ENCODE assay signal across 10 mouse cellular contexts in genomic region chr12:58212924-58213450, GRCm38 (mm10). TPM values are rescaled to one million over a fixed set of nuclear protein-coding genes. Genes with fewer than 3 reads are reported as not detected.
A peak's percentile ranks its signal among the peaks of the same experiment; 100 is the strongest.
DNase-seq lines count a peak whose midpoint lies in the region; ATAC-seq lines count a peak whose summit lies in the region.
"Had no signal": no experiment of that assay in that cellular context is flagged by ENCODE, and none has a peak within 500 bp of the region (broad histone marks: within the 10 kb centered on the region; RNA-seq: fewer than 3 reads in every experiment).

No protein-coding gene starts in this region.

- H3K9ac ChIP-seq in hindbrain, embryonic 11.5 days (ENCODE audit: low read depth, low read length) = no peak overlapping the region
- H3K9ac ChIP-seq in limb, embryonic 11.5 days (ENCODE audit: low read length) = no peak overlapping the region; the same call in 1 of the 2 replicates

- peaks cover 50% of the 10 kb centered on the region for H3K27me3 ChIP-seq in heart, embryonic 10.5 days (ENCODE audit: insufficient read depth, poor library complexity, severe bottlenecking)
- peaks cover 35% of the 10 kb centered on the region for H3K27me3 ChIP-seq in hindbrain, embryonic 11.5 days (ENCODE audit: control insufficient read depth, insufficient read depth, low read length)
- peaks cover 28% of the 10 kb centered on the region for H3K27me3 ChIP-seq in limb, embryonic 11.5 days (ENCODE audit: control insufficient read depth, insufficient read depth, low read length)

- DNase-seq in heart, embryonic 10.5 days (ENCODE audit: low spot score) = peak; percentile 77
- DNase-seq in heart, adult 8-10 months (ENCODE audit: low spot score) = no peak
- peak; percentile 58 for DNase-seq in hindbrain, embryonic 11.5 days (ENCODE audit: low spot score)
- peak; percentile 55 for DNase-seq in limb, embryonic 11.5 days (ENCODE audit: low spot score)
- peak; percentile 43 for DNase-seq in retina, embryonic 14.5 days (ENCODE audit: low spot score)
- no peak for DNase-seq in urinary bladder, adult 2 months (ENCODE audit: low spot score)
- no peak for DNase-seq in gastrocnemius, adult 18-20 months (ENCODE audit: low spot score)

- H3K4me2 ChIP-seq in hindbrain, embryonic 11.5 days (replicated peaks; ENCODE audit: low read depth, low read length) = peak overlapping the region; percentile 84
- peak overlapping the region; percentile 91 for H3K4me2 ChIP-seq in limb, embryonic 11.5 days (ENCODE audit: low read depth, severe bottlenecking)

- H3K36me3 ChIP-seq in heart, embryonic 10.5 days = no peaks in the 10 kb centered on the region
- no peaks in the 10 kb centered on the region for H3K36me3 ChIP-seq in hindbrain, embryonic 11.5 days (ENCODE audit: control insufficient read depth, insufficient read depth, low read length)
- no peaks in the 10 kb centered on the region for H3K36me3 ChIP-seq in limb, embryonic 11.5 days (ENCODE audit: control insufficient read depth, insufficient read depth, low read length)

- no peak overlapping the region for H3K27ac ChIP-seq in heart, embryonic 10.5 days
- H3K27ac ChIP-seq in hindbrain, embryonic 11.5 days (ENCODE audit: low read depth, low read length) = no peak overlapping the region
- H3K27ac ChIP-seq in limb, embryonic 11.5 days (replicated peaks; ENCODE audit: low read depth, low read length) = no peak overlapping the region

- peak overlapping the region; percentile 65 for H3K4me3 ChIP-seq in heart, embryonic 10.5 days
- H3K4me3 ChIP-seq in hindbrain, embryonic 11.5 days (ENCODE audit: low read depth, low read length) = peak overlapping the region; percentile 43
- H3K4me3 ChIP-seq in limb, embryonic 11.5 days (ENCODE audit: low read depth, low read length) = peak overlapping the region; percentile 38

- 4% methylated on average over 29 of the region's 29 CpGs for WGBS in heart, embryonic 10.5 days
- WGBS in hindbrain, embryonic 11.5 days = 2% methylated on average over 29 of the region's 29 CpGs
- WGBS in limb, embryonic 11.5 days = 4% methylated on average over 29 of the region's 29 CpGs

- no peaks in the 10 kb centered on the region for H3K9me3 ChIP-seq in heart, embryonic 10.5 days
- H3K9me3 ChIP-seq in hindbrain, embryonic 11.5 days (ENCODE audit: control insufficient read depth, low read length) = no peaks in the 10 kb centered on the region
- H3K9me3 ChIP-seq in limb, embryonic 11.5 days (ENCODE audit: control insufficient read depth, low read length) = no peaks in the 10 kb centered on the region

- peaks cover 23% of the 10 kb centered on the region for H3K4me1 ChIP-seq in heart, embryonic 10.5 days
- peaks cover 11% of the 10 kb centered on the region for H3K4me1 ChIP-seq in hindbrain, embryonic 11.5 days (replicated peaks; ENCODE audit: control insufficient read depth, insufficient read depth, low read length)
- peaks cover 10% of the 10 kb centered on the region; the same call in 1 of the 2 replicates for H3K4me1 ChIP-seq in limb, embryonic 11.5 days (ENCODE audit: control insufficient read depth, insufficient read depth, low read length)

- peak; percentile 30 for ATAC-seq in common myeloid progenitor, adult 5-6 weeks (replicated peaks; ENCODE audit: low read depth, poor library complexity, severe bottlenecking)
- ATAC-seq in hindbrain, embryonic 11.5 days (ENCODE audit: low FRiP score) = peak; percentile 28
- ATAC-seq in limb, embryonic 11.5 days (ENCODE audit: insufficient number of reproducible peaks, low FRiP score, low TSS enrichment, low read depth) = 0 out of 2 replicates have a peak, but pooled peaks have one; percentile 7

RNA-seq across cellular contexts. Expression of gene Sstr1, which starts 1.4 kb away (rescaled TPM):
- polyA plus RNA-seq in heart, embryonic 10.5 days (2016; fragmentation: Nextera tagmentation; extraction: Ambion mirVana) = 0.20 TPM in 1 of 2 replicates, not detected in the other
- under 1 TPM in 2 of 4 experiments, not detected in 2; 0.14 to 0.16 TPM for total RNA-seq in heart, adult 8-10 months (2022)
- not detected in 2 replicates for total RNA-seq in common myeloid progenitor, adult 5-6 weeks (2017)
- 0.33 and 0.62 TPM in 2 replicates for polyA plus RNA-seq in hindbrain, embryonic 11.5 days (2014; fragmentation: Nextera tagmentation; extraction: Ambion mirVana)
- 0.38 and 0.63 TPM in 2 replicates for polyA plus RNA-seq in limb, embryonic 11.5 days (2014; fragmentation: Nextera tagmentation; extraction: Ambion mirVana)
- polyA plus RNA-seq in urinary bladder, adult 2 months (2012; rRNA removed) = 0.32 and 0.37 TPM in 2 replicates
- total RNA-seq in gastrocnemius, adult 18-20 months (2021) = not detected
- total RNA-seq: heart, adult 18-20 months had no signal
- polyA plus RNA-seq: spleen, adult 2 months had no signal

RNA-seq across cellular contexts. Expression of gene Clec14a, which starts 56.1 kb away (rescaled TPM):
- polyA plus RNA-seq in heart, embryonic 10.5 days (2016; fragmentation: Nextera tagmentation; extraction: Ambion mirVana) = 7.4 and 7.7 TPM in 2 replicates
- 10 to 100 TPM; 12.6 to 15.8 (median 13.7) TPM for total RNA-seq in heart, adult 8-10 months (2022)
- not detected in 2 replicates for total RNA-seq in common myeloid progenitor, adult 5-6 weeks (2017)
- 7.0 TPM in 2 replicates for polyA plus RNA-seq in hindbrain, embryonic 11.5 days (2014; fragmentation: Nextera tagmentation; extraction: Ambion mirVana)
- 5.9 and 6.5 TPM in 2 replicates for polyA plus RNA-seq in limb, embryonic 11.5 days (2014; fragmentation: Nextera tagmentation; extraction: Ambion mirVana)
- 9.3 and 11.2 TPM in 2 replicates for polyA plus RNA-seq in urinary bladder, adult 2 months (2012; rRNA removed)
- 1 to 10 TPM; 2.2 to 3.4 TPM for total RNA-seq in gastrocnemius, adult 18-20 months (2021)

Comparison
In these comparisons a context has a peak if more than half of its experiments do, and no peak if none do; other contexts are left out.
1. DNase-seq: peak in heart, embryonic 10.5 days (single experiment), hindbrain, embryonic 11.5 days (single experiment), limb, embryonic 11.5 days (single experiment) and retina, embryonic 14.5 days (single experiment); none in heart, adult 8-10 months (single experiment), urinary bladder, adult 2 months (single experiment) and gastrocnemius, adult 18-20 months (single experiment).
2. Peak in every context shown above with its lines, with median percentiles within 50 percentile points of each other: H3K4me3 ChIP-seq and ATAC-seq.